Mouse (Mus musculus) monocyte, adult 59 days (primary cell): ENCODE data around the gene Anp32b. TPM values are rescaled to one million over a fixed set of nuclear protein-coding genes. Genes with fewer than 3 reads are reported as not detected.

ENCODE experiments used
- total RNA-seq, 2 experiments: library from RNA; stranded (reverse); gene quantifications; one replicate each; pipeline ENCODE4 v1.2.4; 2023

Gene Anp32b
- 100 to 1,000 TPM; 131 to 153 TPM for total RNA-seq

DNA sequence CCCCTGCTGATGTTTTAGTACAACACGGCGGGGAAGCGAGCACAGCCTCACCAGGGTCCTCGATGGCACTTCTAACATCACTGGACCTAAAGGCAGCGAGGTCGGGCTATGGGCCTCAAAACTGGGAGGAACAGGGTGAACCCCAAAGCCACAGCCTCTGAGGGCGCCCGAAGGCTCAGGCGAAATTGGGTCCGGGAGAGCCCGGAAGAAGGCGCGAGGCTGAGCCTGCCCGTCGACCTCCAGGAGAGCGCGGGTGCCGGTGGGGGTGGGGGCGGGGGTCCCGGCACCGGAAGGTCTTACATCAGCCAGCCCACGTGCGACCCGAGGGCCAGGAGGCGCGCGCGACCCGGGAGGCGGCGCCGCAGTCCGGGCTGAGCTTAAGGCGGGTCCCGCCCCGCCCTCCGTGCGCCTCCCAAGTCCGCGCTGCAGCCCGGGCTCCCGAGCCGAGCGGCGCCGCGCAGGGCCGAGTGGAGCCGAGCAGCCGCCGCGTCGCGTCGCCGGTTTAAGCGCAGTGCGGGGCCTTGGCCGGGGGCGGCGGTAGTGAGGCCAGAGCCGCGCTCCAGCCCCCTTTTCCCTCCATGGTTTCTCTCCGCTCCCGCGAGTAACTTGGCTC lies at the start of gene Anp32b:
Anp32b (plus strand) TSS at position 384 of the 613 bp plus-strand sequence.

DNA sequence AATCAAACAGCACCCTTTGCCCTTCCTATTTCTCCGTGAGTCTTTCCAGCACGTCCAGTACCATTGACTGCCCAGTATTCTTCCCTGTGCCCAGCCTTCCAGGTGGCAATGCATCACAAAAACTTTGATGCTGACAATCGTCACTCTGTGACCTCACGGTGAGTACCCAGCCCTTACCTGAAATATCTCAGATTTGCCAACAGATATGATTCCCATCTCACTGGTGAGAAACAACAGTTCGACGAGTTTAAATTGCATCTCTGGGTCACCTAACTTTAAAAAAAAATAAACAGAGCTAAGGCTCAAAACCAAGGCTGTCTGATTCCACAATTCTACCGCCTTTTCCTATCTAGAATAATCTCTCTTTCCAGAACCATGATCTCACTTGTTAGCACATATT lies 37.3 kb upstream of the Anp32b start, which contains the start of gene Hemgn:
Hemgn (minus strand) TSS at position 101 of the 400 bp plus-strand sequence.

DNA sequence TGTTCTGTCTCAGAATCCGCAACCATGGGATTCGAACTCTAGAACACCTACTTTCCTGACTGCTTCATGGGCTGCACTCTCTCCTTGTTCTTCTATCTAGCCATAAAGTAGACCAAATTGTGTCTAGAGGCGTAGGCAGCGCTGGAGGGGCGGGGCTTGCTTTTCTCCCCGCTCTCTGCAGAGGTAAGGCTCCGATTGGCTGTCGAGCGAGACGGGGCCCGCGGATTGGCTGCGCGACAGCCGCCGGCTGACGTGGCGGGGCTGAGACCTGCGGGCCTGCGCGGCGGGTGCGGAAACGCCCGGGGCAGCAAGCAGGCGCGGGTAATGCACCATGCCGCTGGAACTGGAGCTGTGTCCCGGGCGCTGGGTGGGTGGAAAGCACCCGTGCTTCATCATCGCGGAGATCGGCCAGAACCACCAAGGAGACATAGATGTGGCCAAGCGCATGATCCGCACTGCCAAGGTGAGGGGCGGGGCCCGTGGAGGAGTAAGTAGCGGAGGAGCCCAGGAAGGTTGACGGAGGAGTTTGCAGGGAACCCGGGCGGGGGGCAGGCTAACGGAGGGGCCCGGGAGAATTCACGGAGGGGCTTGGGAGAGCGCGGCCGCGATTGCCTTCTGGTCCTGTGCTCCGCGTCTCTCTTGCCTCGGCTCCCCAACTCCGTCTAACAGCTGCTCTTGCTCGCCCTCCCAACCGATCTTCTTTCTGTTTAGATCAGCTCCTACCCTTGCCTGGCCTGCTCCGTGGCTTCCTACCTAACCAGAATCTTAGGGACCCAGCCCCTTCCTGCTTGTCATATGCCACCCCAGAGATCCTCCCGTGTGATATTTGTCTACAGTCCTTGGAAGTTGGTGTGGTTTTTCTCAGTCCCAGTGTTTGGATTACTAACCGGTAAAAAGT lies 38.6 kb downstream of the Anp32b start, which contains the start of gene Nans:
Nans (plus strand) TSS at position 221 of the 898 bp plus-strand sequence.

Other genes with a start within 250 kb of the Anp32b start
- gene Foxe1, start 107.3 kb upstream of the Anp32b start, total RNA-seq = under 1 TPM in 1 of 2 experiments, not detected in 1; 0.24 TPM
- 1 to 10 TPM; 8.0 to 9.3 TPM for gene Trmo, start 61.5 kb upstream of the Anp32b start, total RNA-seq
- gene Hemgn, start 37.4 kb upstream of the Anp32b start, total RNA-seq = not detected
- 10 to 100 TPM; 60.8 to 75.1 TPM for gene Nans, start 38.3 kb downstream of the Anp32b start, total RNA-seq
- 10 to 100 TPM; 59.9 to 60.8 TPM for gene Trim14, start 85.2 kb downstream of the Anp32b start, total RNA-seq
- 10 to 100 TPM; 24.3 to 30.5 TPM for gene Coro2a, start 151.3 kb downstream of the Anp32b start, total RNA-seq
- 1 to 10 TPM; 7.5 to 8.0 TPM for gene Tbc1d2, start 199.3 kb downstream of the Anp32b start, total RNA-seq